Mouse (Mus musculus) testis, adult 2 months (tissue): ENCODE measurements at regions not wholly inside any gene's neighbourhood (a gene's known extent, or its start where the extent isn't known, plus 50 kb on each side); places are given as distances from the start of the nearest gene placed in this dataset.

Experiments used
- CTCF ChIP-seq: fragments of 200-500 bp; IDR thresholded peaks from 2 replicates; pipeline ENCODE4 v1.5.1; 2012; ENCODE audit warnings: low read depth, mild to moderate bottlenecking, inconsistent platforms, low read length, moderate library complexity; ENCODE audit not compliant: control insufficient read depth, insufficient read depth, insufficient replicate concordance
- POLR2A ChIP-seq: fragments of 200-500 bp; IDR thresholded peaks from 2 replicates; pipeline ENCODE4 v1.6.1; 2012; ENCODE audit warnings: low read depth, mild to moderate bottlenecking, inconsistent platforms, low read length, moderate library complexity; ENCODE audit not compliant: control insufficient read depth

DNA sequence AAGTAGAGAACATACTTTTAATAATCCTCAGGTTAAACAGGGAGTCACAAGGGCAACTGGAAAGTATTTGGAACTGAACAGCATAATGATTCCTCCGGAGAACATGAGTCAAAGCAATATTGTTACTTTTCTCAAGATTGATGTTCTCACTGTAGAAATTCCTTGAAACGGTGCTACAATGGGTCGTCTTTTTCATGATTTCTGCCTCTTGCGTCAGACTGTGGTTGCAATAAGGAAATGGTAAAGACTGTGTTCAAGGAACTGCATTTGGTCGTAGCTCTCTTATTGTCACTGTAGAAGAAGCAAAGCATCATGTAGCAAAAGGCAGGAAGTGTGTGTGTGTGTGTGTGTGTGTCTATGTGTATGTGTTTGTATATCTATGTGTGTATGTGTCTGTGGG is 294.6 kb upstream of the Actbl2 start:
- TF ChIP-seq CTCF (no peak), POLR2A (no peak)
